Mouse (Mus musculus): Measurements from ENCODE around the gene Slc17a8. TPM values are rescaled to one million over a fixed set of nuclear protein-coding genes. Genes with fewer than 3 reads are reported as not detected.

The Slc17a8 gene
- total RNA-seq, 2 experiments from 2014 or later: not detected

GRCm38 (mm10) chr10:89631831-89632230 is 10.8 kb upstream of the Slc17a8 start:
- no peak overlapping the region for H3K4me3 ChIP-seq
- intact Hi-C loops (cut with DNase I): loop anchor here (2.0 kb wide), 1 partner anchor 305 kb away; no protein-coding TSS in a partner anchor
- no peak for DNase-seq
- no peak overlapping the region for H3K27ac ChIP-seq
- TF ChIP-seq CTCF (IDR thresholded peaks at IDR 0.05): no peak

- intact Hi-C loops (cut with DNase I): loop anchor here (2.0 kb wide), 1 partner anchor 304 kb away; no protein-coding TSS in a partner anchor
- no peak overlapping the region for H3K27ac ChIP-seq
- H3K4me3 ChIP-seq: no peak overlapping the region
Observed at GRCm38 (mm10) chr10:89630564-89630963, 9.5 kb upstream of the Slc17a8 start.

DNA sequence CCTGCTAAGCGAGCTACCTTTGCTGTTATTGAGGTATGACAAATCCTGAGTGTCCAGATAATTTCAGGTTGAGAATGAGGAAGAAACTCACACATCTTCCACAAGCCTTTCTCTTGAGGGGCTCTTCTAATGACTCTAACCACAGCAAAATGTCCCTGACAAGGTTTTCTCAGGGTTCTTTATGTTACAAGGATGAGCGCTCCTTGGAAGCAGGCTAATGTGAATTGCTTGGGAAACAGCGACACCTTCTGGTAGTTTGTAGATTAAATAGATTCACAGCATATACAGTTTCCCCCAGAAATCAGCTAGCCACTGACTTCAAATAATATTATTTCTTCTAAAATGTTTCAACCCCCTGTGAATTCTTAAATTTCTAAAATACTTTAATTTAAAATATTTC is 9.0 kb upstream of the Slc17a8 start:
- no peak overlapping the region for H3K4me3 ChIP-seq
- H3K27ac ChIP-seq: no peak overlapping the region
- TF ChIP-seq CTCF (IDR thresholded peaks at IDR 0.05): peak; percentile 83
- no peak for DNase-seq
- intact Hi-C loops (cut with DNase I): loop anchor here (2.0 kb wide), 1 partner anchor 303 kb away; no protein-coding TSS in a partner anchor

More at GRCm38 (mm10) chr10:89630564-89630963, 9.5 kb upstream of the Slc17a8 start:
- no peak for TF ChIP-seq CTCF (IDR thresholded peaks at IDR 0.05)
- DNase-seq: no peak

GRCm38 (mm10) chr10:89626714-89627113 is 5.7 kb upstream of the Slc17a8 start:
- no peak overlapping the region for H3K4me3 ChIP-seq
- no peak for TF ChIP-seq CTCF (IDR thresholded peaks at IDR 0.05)
- no peak for DNase-seq
- intact Hi-C loops (cut with DNase I): loop anchor here (1.0 kb wide), 1 partner anchor 164 kb away; no protein-coding TSS in a partner anchor
- no peak overlapping the region for H3K27ac ChIP-seq

DNA sequence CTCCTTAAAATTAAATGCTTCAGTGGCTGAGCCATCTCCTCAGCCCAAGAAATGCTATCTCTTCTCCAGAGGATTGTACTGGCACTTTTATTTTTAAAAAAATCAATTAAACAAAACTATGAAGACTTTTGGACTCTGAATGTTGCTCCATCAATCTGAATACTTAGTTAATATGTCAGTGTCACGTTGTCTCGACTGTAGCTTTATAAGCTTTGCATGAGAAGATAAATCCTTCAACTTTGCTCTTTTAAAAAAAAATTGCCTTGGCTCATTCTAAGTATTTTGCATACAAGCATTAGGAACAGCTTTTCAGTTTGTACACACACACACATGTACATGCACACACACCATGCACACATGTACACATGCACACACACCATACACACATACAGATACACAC is 3.1 kb upstream of the Slc17a8 start:
- intact Hi-C loops (cut with DNase I): no loop called here
- Histone ChIP-seq H3K27ac (no peak overlapping the region), H3K4me3 (no peak overlapping the region)
- no peak for TF ChIP-seq CTCF (IDR thresholded peaks at IDR 0.05)
- DNase-seq: no peak

DNA sequence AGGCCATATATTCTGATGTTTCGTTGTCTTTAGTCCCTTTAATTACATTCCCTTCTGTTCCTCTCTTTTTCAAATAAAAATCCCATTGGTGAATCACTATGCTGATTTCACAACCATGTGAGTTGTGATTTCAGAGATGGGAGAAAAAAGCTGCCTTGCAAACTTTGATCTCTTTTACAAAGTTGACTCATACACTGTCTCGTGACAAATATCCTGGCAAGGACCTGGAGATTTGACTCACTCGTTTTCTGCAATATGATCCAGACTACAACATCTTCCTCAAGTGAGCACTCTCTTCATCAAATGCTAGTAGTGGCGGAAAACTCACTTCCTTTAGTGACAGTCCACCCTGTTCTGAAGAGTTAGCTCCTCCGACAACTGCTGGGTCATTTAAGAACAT is 21.7 kb downstream of the Slc17a8 start:
- TF ChIP-seq CTCF (IDR thresholded peaks at IDR 0.05): no peak
- DNase-seq: no peak
- no peak overlapping the region for H3K27ac ChIP-seq
- H3K4me3 ChIP-seq: no peak overlapping the region
- intact Hi-C loops (cut with DNase I): no loop called here

DNA sequence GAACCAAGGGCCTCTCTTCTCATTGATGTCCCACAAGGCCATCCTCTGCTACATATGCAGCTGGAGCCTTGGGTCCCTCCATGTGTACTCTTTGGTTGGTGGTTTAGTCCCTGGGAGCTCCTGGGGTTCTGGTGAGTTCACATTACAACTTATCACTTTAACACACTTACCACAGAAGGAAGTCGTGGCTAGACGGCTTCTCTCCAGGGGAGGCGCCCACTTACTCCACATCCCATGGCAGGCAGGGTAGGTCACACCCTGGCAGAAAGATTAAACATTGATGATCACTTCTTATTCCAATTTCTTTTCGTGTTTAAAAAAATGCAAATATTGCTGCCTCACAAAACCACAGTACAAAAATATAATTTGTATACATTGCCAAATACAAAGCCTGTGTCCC is 23.8 kb downstream of the Slc17a8 start:
- Histone ChIP-seq H3K27ac (no peak overlapping the region), H3K4me3 (no peak overlapping the region)
- intact Hi-C loops (cut with DNase I): no loop called here
- no peak for TF ChIP-seq CTCF (IDR thresholded peaks at IDR 0.05)
- DNase-seq: no peak

DNA sequence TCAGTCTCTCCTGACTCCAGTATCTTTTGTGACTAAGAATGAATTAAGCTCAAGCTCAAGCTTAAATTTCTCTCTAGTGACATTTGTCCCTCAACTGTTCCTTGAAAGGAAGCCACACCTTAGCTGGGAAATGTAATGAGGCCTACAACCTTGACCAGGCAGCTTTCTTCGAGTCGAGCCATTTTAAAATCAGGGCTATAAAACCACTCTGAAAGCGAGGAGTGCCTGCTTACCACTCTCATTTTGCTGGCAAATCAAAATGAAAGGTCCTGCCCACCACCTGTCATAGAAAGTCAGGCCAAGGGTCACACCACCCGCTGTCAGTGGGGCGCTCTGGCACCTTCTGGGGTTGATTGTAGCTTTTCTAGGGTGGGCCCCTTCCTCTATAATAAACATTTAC is 25.1 kb downstream of the Slc17a8 start:
- TF ChIP-seq CTCF (IDR thresholded peaks at IDR 0.05): no peak
- Histone ChIP-seq H3K27ac (no peak overlapping the region), H3K4me3 (no peak overlapping the region)
- DNase-seq: no peak
- intact Hi-C loops (cut with DNase I): no loop called here

GRCm38 (mm10) chr10:89595514-89595913 is 25.5 kb downstream of the Slc17a8 start:
- no peak overlapping the region for H3K4me3 ChIP-seq
- DNase-seq: no peak
- TF ChIP-seq CTCF (IDR thresholded peaks at IDR 0.05): no peak
- no peak overlapping the region for H3K27ac ChIP-seq
- intact Hi-C loops (cut with DNase I): no loop called here

- intact Hi-C loops (cut with DNase I): no loop called here
- Histone ChIP-seq H3K4me3 (no peak overlapping the region), H3K27ac (no peak overlapping the region)
- DNase-seq: no peak
- TF ChIP-seq CTCF (IDR thresholded peaks at IDR 0.05): no peak
Observed at GRCm38 (mm10) chr10:89594309-89594708, 26.7 kb downstream of the Slc17a8 start.

DNA sequence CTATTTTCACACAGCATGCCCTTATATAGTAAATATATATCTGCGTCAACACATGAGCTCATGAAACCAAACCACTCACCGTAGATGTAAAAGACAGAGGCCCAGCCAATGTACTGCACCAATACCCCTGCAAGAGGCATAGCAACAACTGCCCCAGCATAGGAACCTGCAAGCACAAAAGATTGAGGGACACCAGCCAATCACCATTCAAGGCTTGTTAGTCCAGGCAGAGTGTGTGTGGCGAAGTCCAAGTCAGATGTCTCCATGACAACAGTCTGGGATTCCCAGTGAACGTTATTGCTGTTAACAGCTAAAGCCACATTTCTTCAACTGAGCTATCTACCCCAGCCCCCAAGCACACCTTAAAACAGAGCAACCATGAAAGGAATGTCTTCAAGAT is 28.3 kb downstream of the Slc17a8 start:
- Histone ChIP-seq H3K4me3 (no peak overlapping the region), H3K27ac (no peak overlapping the region)
- no peak for TF ChIP-seq CTCF (IDR thresholded peaks at IDR 0.05)
- no peak for DNase-seq
- intact Hi-C loops (cut with DNase I): no loop called here

GRCm38 (mm10) chr10:89589877-89590276 is 31.2 kb downstream of the Slc17a8 start:
- intact Hi-C loops (cut with DNase I): no loop called here
- no peak overlapping the region for H3K4me3 ChIP-seq
- no peak for DNase-seq
- no peak for TF ChIP-seq CTCF (IDR thresholded peaks at IDR 0.05)
- no peak overlapping the region for H3K27ac ChIP-seq

DNA sequence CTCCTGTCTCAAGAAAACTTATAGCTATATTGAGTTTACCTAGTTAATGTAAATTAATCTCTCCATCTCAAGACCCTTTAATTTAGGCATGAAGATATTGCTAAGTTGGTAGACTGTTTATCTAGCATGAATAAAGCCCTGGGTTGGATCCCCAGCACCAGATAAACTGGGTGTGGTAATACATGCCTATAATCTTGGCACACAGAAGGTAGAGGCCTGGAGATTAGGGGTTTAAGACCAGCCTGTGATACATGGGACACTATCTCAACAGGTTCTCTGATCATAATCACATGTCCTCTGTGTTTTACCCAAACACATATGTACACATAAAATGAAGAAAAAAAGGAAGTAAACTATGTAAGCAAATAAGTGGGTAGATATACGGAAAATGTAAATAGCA is 32.3 kb downstream of the Slc17a8 start:
- Histone ChIP-seq H3K4me3 (no peak overlapping the region), H3K27ac (no peak overlapping the region)
- no peak for TF ChIP-seq CTCF (IDR thresholded peaks at IDR 0.05)
- DNase-seq: no peak
- intact Hi-C loops (cut with DNase I): no loop called here

- Histone ChIP-seq H3K4me3 (no peak overlapping the region), H3K27ac (no peak overlapping the region)
- intact Hi-C loops (cut with DNase I): no loop called here
- DNase-seq: no peak
- TF ChIP-seq CTCF (IDR thresholded peaks at IDR 0.05): no peak
Observed at GRCm38 (mm10) chr10:89584709-89585108, 36.3 kb downstream of the Slc17a8 start.
